Mouse (Mus musculus) embryonic fibroblast, embryonic 13.5 days (primary cell): ENCODE results near the gene Frmd4a.

Experiments
- CTCF ChIP-seq: IDR thresholded peaks from 2 replicates; pipeline ENCODE4 v1.5.1; 2011; ENCODE audit warnings: mild to moderate bottlenecking, control low read depth, low read length, moderate library complexity, borderline replicate concordance; ENCODE audit not compliant: insufficient read depth
- POLR2A ChIP-seq: IDR thresholded peaks from 2 replicates; pipeline ENCODE4 v1.6.1; 2011; ENCODE audit warnings: low read depth, mild to moderate bottlenecking, control low read depth, low read length, moderate library complexity

GRCm38 (mm10) chr2:4490845-4491244 is 473.3 kb downstream of the Frmd4a start:
- TF ChIP-seq CTCF, result no peak
- no peak for TF ChIP-seq POLR2A
